Mouse (Mus musculus) thymus, adult 2 months (tissue): Measurements from ENCODE around the gene Meis1.

Experiments used
- CTCF ChIP-seq: fragments of 200-500 bp; IDR thresholded peaks from 2 replicates; pipeline ENCODE4 v1.5.1; 2012; ENCODE audit warnings: mild to moderate bottlenecking, control low read depth, low read length, moderate library complexity, borderline replicate concordance; ENCODE audit not compliant: control insufficient read depth, poor library complexity, insufficient read depth; ENCODE audit errors: extremely low read depth
- POLR2A ChIP-seq: fragments of 200-500 bp; IDR thresholded peaks from 2 replicates; pipeline ENCODE4 v1.6.1; 2012; ENCODE audit warnings: mild to moderate bottlenecking, low read length, control low read depth, moderate library complexity; ENCODE audit not compliant: control insufficient read depth, poor library complexity, insufficient read depth; ENCODE audit errors: extremely low read depth

DNA sequence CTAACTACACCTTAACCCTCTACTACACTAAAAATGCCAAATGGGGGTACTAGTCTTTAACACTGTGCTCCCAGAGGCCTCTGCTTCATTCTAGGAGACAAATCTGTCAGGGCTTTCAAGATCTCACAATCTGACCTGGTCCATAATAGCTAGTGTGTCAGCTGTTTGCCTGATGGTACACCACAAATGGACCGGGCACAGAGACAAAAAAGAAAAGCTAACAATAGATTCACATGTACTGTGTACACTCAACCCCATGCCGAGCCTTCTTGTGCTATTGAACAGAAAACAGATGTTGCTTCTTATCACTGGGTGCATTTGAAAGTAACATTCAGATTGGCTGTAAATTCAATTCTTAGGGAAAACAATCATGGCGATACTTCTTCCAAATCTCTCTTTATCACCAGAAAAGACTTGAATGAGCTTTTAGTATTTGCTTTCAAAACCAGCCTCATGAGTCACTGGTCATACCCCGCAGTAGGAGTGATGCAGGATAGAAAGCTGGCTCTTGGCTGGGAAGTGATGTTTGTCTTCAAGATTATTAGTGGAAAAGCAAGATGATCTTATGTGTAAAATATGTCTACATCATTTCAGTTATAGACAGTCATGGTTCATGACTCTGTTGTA is 30.0 kb downstream of the Meis1 start:
- TF ChIP-seq CTCF (no peak), POLR2A (no peak)
